Mouse (Mus musculus) liver, postnatal 0 days (tissue): Measurements from ENCODE around the gene Armcx6.

Source experiments
- CTCF ChIP-seq: sonication (generic); IDR thresholded peaks from 2 replicates; pipeline ENCODE4 v1.5.1; 2016; ENCODE audit warnings: antibody characterized with exemption, low read depth
- EP300 ChIP-seq: IDR thresholded peaks from 2 replicates; pipeline ENCODE4 v1.6.1; 2016; ENCODE audit warnings: antibody characterized with exemption, low read depth, mild to moderate bottlenecking

DNA sequence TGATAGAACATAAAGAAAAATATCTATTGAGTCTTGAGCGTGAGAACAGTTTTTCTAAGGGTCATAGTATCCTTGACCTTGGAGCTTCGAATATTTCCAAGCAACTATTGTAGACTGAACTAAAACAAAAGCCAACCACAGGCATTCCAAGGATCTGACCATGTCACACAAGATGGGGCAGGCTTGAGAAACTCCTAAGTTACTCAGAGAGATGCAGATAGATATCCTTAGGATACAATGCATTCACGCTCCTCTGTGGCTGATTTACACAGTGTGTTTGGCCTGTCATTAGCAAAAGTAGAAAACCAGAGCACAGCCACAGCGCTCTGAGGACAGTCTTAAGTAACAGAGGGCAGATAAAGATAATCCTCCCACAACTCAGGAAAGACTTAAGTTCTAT lies 12.1 kb downstream of the Armcx6 start:
- TF ChIP-seq CTCF (no peak), EP300 (no peak)
